Mouse (Mus musculus) layer of hippocampus, adult 8-10 months (tissue): Measurements from ENCODE around the gene Pced1b. TPM values are rescaled to one million over a fixed set of nuclear protein-coding genes. Genes with fewer than 3 reads are reported as not detected.
"Not testable (repeated sequence)": the region's sequence is repeated elsewhere in the genome, so short reads cannot be mapped to it uniquely, and the experiment has no call there.

Source experiments
- DNase-seq, 2 experiments: peaks; one replicate each; pipeline ENCODE4 v3.0.0; 2022; ENCODE audit warnings: low spot score in 2 of 2
- total RNA-seq, 4 experiments: library from RNA; stranded (reverse); gene quantifications; 2 replicates each; pipeline ENCODE4 v1.2.4; 2022

Pced1b gene
- total RNA-seq, 4 experiments from 2014 or later = 7.2 to 11.4 (median 10.5) TPM

- no peak for DNase-seq
Measured at GRCm38 (mm10) chr15:97337636-97338352, 90.9 kb downstream of the Pced1b start.

- no peak for DNase-seq
Measured at GRCm38 (mm10) chr15:97338377-97339060, 91.6 kb downstream of the Pced1b start.

GRCm38 (mm10) chr15:97342336-97342735 lies 95.4 kb downstream of the Pced1b start:
- DNase-seq = no peak

DNA sequence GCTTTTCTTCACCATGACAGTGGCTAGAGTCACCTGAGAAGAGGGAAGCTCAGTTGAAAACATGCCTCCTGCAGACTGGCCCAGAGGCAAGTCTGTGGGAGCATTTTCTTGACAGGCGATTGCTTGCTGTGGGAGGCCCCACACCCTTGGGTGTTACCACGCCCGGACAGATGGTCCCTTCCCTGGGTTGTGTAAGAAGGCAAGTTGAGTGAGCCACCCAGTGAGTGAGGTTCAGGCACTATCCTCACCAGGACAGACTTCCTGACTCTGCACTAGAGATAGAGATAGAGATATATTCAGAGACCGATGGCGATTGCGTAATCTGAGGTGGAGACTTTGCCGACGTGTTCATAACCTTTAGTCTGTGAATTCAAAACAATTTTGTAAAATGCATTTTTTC lies 96.0 kb downstream of the Pced1b start:
- no peak for DNase-seq

DNA sequence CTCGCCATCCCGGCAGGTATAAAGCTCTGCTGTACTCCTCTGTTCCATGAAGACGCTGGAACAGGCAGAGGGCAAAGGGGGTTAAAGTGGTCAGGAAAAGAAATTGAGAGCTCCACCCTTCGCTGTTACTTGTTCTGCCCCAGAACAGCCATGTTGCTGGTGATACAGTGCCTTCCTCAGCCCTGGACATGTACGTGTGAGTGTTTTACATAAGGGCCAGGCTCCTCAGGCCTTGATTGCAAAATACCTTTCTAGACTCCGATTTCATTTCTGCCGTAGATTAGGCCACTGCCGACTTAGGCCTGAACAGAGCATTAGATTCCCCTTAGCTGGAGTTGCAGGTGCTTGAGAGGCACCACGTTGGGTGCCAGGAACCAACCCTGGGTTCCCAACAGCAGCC lies 97.0 kb downstream of the Pced1b start:
- no peak for DNase-seq

DNA sequence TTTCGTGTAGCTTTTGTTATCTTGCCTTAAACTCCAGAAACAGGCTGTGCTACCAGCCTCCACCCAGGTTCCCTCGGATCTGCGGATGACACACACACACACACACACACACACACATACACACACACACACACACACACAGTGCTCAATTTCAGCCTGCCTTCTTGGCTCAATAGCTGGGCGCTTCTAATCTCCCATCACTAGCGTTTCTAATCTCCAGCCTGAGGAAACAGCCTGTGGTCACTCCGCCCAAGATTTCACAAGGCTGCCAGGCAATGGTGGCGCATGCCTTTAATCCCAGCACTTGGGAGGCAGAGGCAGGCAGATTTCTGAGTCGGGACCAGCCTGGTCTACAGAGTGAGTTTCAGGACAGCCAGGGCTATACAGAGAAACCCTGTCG lies 98.2 kb downstream of the Pced1b start:
- DNase-seq = no peak

DNA sequence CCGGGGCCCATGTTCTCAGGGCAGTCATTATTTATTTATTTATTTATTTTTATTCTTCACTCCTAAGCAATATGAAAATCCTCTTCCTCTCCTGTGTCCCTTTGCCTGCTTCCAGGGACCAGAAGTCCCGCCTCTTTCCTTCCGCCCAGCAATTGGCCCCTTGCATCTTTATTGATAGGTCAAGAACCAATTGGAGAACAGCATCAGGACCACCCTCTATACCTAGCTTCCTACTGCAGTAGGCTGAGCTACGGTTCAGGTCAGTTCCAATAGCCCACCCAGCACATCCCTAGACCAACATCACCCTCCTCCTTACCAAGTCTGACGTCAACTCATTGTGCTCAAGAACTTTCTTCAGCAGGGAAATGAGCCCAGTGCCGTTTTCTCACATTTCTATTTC lies 99.0 kb downstream of the Pced1b start:
- DNase-seq = no peak

DNA sequence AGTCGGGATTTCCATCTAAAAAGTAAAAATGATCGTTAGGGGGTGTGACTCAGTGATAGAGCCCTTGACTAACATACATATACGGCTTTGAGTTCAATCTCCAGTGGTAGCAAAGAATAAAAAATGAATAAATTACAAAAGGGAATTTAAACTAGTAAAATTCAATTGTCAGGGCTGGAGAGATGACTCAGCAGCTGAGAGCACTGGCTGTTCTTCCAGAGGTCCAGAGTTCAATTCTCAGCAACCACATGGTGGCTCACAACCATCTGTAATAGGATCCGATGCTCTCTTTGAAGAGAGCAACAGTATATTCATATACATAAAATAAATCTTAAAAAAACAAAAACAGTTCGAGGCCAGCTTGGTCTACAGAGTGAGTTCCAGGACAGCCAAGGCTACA lies 99.5 kb downstream of the Pced1b start:
- DNase-seq = no peak

- DNase-seq = no peak
Measured at GRCm38 (mm10) chr15:97346897-97347296, 100.0 kb downstream of the Pced1b start.

GRCm38 (mm10) chr15:97348566-97349315 lies 101.8 kb downstream of the Pced1b start:
- DNase-seq = no peak

- DNase-seq = no peak
Measured at GRCm38 (mm10) chr15:97350528-97350927, 103.6 kb downstream of the Pced1b start.

GRCm38 (mm10) chr15:97351016-97351415 lies 104.1 kb downstream of the Pced1b start:
- DNase-seq = peak; percentile 10 to 22

GRCm38 (mm10) chr15:97351681-97352080 lies 104.8 kb downstream of the Pced1b start:
- no peak for DNase-seq

DNA sequence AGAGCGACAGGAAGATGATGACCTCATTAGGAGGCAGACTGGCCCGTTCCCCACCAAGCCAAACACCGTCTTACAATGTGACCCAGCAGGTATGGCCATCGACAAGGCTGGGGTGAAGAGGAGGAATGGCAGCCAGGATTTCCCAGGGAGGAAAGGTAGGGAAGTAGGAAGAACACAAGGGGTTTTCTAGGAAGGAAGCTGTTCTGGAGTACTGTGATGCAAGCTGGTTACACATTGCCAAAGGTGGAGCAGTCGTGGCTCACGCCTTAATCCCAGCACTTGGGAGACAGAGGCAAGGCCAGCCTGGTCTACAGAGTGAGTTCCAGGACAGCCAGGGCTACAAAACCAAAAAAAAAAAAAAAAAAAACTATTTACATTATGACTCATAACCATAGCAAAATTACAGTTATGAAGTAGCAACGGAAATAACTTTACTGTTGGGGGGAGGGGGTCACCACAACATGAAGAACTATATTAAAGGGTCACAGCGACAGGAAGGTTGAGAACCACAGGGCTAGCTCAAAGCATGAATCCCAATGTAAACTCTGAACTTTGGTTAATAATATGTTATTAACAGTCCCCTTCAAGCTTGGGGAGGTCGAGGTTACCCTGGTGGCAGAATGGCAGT lies 108.9 kb downstream of the Pced1b start:
- no peak for DNase-seq

- no peak for DNase-seq
Measured at GRCm38 (mm10) chr15:97357016-97357415, 110.1 kb downstream of the Pced1b start.

GRCm38 (mm10) chr15:97360842-97361770 lies 114.2 kb downstream of the Pced1b start:
- no peak for DNase-seq

DNA sequence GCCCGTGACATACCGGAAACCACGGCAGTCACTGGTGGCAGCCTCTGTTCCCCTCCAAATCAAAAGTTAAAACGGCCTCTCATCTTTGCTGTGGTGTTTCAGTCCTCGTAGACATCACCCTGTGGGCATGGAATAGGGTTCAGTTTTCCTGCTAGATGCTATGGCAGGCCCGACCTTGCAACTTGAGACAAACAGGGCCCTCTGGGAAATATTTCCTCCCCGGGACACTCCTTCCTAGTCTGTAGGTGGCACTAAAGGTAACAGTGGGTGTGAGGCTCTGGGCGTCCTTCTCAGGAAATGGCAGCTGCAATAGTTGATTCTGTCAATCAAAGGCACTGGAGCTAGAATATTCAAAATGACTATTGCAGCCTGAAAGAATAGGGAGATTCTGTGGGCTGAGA lies 114.9 kb downstream of the Pced1b start:
- DNase-seq = no peak

- not testable (repeated sequence) for DNase-seq
Measured at GRCm38 (mm10) chr15:97364271-97364670, 117.4 kb downstream of the Pced1b start.

GRCm38 (mm10) chr15:97364968-97365367 lies 118.1 kb downstream of the Pced1b start:
- DNase-seq = no peak

DNA sequence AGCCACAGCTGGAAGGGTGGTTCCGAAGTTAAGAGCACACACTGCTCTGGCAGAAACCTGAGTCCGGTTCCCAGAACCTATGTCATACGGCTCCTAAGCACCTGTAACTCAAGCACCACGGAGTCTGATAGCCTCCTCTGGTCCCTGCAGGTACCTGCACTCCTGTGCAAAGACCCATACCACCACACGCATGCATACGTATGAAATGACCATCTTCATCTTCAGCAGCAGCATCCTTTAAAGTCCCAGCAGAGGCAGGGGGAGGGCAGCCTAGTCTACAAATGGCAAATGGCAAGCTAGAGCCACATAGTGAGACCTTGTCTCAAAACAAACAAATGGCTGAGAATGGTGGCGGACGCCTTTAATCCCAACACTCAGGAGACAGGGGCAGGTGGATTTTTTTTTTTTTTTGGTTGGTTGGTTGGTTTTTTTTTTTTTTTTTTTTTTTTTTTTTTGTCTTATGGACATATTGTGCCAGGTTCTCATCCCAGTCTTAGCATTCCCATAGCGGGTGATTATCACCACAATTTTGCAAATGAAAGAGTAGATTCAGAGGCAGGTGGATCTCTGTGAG lies 121.2 kb downstream of the Pced1b start:
- DNase-seq = no peak
